ENCODE assay signal across 19 mouse cellular contexts in genomic region chr12:80883278-80883677, GRCm38 (mm10).
"Had no signal": no experiment of that assay in that cellular context is flagged by ENCODE, and none has a peak within 500 bp of the region (broad histone marks: within the 10 kb centered on the region; RNA-seq: fewer than 3 reads in every experiment).

No protein-coding gene starts in this region.

- H3K9me3 ChIP-seq: heart, embryonic 13.5 days; heart, embryonic 15.5 days; hindbrain, embryonic 12.5 days; intestine, embryonic 15.5 days; limb, embryonic 10.5 days; limb, embryonic 12.5 days; liver, embryonic 13.5 days; liver, embryonic 15.5 days had no signal

- DNase-seq: gastrocnemius, postnatal 10 days; gastrocnemius, postnatal 25 days; heart, postnatal 14 days; kidney, adult 18-20 months; kidney, adult 8-10 months; kidney, postnatal 10 days; kidney, postnatal 25 days; liver; liver, embryonic 13.5 days had no signal

- H3K27ac ChIP-seq: heart, embryonic 13.5 days; heart, embryonic 15.5 days; hindbrain, embryonic 12.5 days; hindbrain, embryonic 14.5 days; intestine, embryonic 15.5 days; layer of hippocampus, adult 2 months; left cerebral cortex, adult 2 months; limb, embryonic 10.5 days; limb, embryonic 12.5 days; liver, embryonic 13.5 days; liver, embryonic 15.5 days had no signal

- H3K27me3 ChIP-seq: heart, embryonic 13.5 days; heart, embryonic 15.5 days; hindbrain, embryonic 12.5 days; intestine, embryonic 15.5 days; limb, embryonic 12.5 days; liver, embryonic 13.5 days; liver, embryonic 15.5 days had no signal

- H3K9ac ChIP-seq: heart, embryonic 13.5 days; heart, embryonic 15.5 days; hindbrain, embryonic 12.5 days; hindbrain, embryonic 14.5 days; intestine, embryonic 15.5 days; limb, embryonic 12.5 days; liver, embryonic 13.5 days; liver, embryonic 15.5 days had no signal

- H3K36me3 ChIP-seq: intestine, embryonic 15.5 days had no signal

- H3K4me3 ChIP-seq: heart, embryonic 13.5 days; heart, embryonic 15.5 days; hindbrain, embryonic 12.5 days; intestine, embryonic 15.5 days; layer of hippocampus, adult 2 months; left cerebral cortex, adult 2 months; limb, embryonic 10.5 days; limb, embryonic 12.5 days; liver, embryonic 13.5 days; liver, embryonic 15.5 days had no signal
